Mouse (Mus musculus): ENCODE data around the gene Zmynd15. TPM values are rescaled to one million over a fixed set of nuclear protein-coding genes. Genes with fewer than 3 reads are reported as not detected.
"Not testable (repeated sequence)": the region's sequence is repeated elsewhere in the genome, so short reads cannot be mapped to it uniquely, and the experiment has no call there.

Gene Zmynd15
- polyA plus RNA-seq, 1 experiment from 2014 or later: 2.4 TPM

GRCm38 (mm10) chr11:70465211-70465610, 6.0 kb downstream of the Zmynd15 start:
- H3K4me3 ChIP-seq (ENCODE audit: inconsistent target): no peak overlapping the region
- 66% methylated on average over 16 of the region's 16 CpGs for WGBS (ENCODE audit: missing documents)
- no peaks in the 10 kb centered on the region for H3K36me3 ChIP-seq (ENCODE audit: inconsistent target)
- H3K79me2 ChIP-seq (ENCODE audit: inconsistent target): no peaks in the 10 kb centered on the region
- no peak overlapping the region for H3K27ac ChIP-seq

GRCm38 (mm10) chr11:70465824-70466223, 6.6 kb downstream of the Zmynd15 start:
- H3K79me2 ChIP-seq (ENCODE audit: inconsistent target): no peaks in the 10 kb centered on the region
- H3K27ac ChIP-seq: no peak overlapping the region
- no peak overlapping the region for H3K4me3 ChIP-seq (ENCODE audit: inconsistent target)
- 88% methylated on average over 11 of the region's 23 CpGs for WGBS (ENCODE audit: missing documents)
- no peaks in the 10 kb centered on the region for H3K36me3 ChIP-seq (ENCODE audit: inconsistent target)

- H3K79me2 ChIP-seq (ENCODE audit: inconsistent target): no peaks in the 10 kb centered on the region
- H3K27ac ChIP-seq: peak overlapping the region; percentile 74
- WGBS (ENCODE audit: missing documents): 70% methylated on average over 4 of the region's 5 CpGs
- no peaks in the 10 kb centered on the region for H3K36me3 ChIP-seq (ENCODE audit: inconsistent target)
- H3K4me3 ChIP-seq (ENCODE audit: inconsistent target): no peak overlapping the region
These were observed 8.8 kb downstream of the Zmynd15 start for GRCm38 (mm10) chr11:70467902-70468619.

GRCm38 (mm10) chr11:70469764-70470163, 10.5 kb downstream of the Zmynd15 start:
- Histone ChIP-seq H3K79me2 (ENCODE audit: inconsistent target) (no peaks in the 10 kb centered on the region), H3K36me3 (ENCODE audit: inconsistent target) (no peaks in the 10 kb centered on the region), H3K27ac (peak overlapping the region; percentile 74), H3K4me3 (ENCODE audit: inconsistent target) (no peak overlapping the region)
- WGBS (ENCODE audit: missing documents): 95% methylated on average over 3 of the region's 3 CpGs

- Histone ChIP-seq H3K27ac (peak overlapping the region; percentile 61), H3K4me3 (ENCODE audit: inconsistent target) (no peak overlapping the region), H3K36me3 (ENCODE audit: inconsistent target) (no peaks in the 10 kb centered on the region), H3K79me2 (ENCODE audit: inconsistent target) (no peaks in the 10 kb centered on the region)
These were observed 13.5 kb downstream of the Zmynd15 start for GRCm38 (mm10) chr11:70472716-70473115.

GRCm38 (mm10) chr11:70473291-70473690, 14.1 kb downstream of the Zmynd15 start:
- H3K79me2 ChIP-seq (ENCODE audit: inconsistent target); H3K36me3 ChIP-seq (ENCODE audit: inconsistent target); H3K4me3 ChIP-seq (ENCODE audit: inconsistent target): not testable (repeated sequence)
- peak overlapping the region; percentile 61 for H3K27ac ChIP-seq
- WGBS (ENCODE audit: missing documents): 93% methylated on average over 3 of the region's 5 CpGs

GRCm38 (mm10) chr11:70474872-70475534, 15.8 kb downstream of the Zmynd15 start:
- H3K4me3 ChIP-seq (ENCODE audit: inconsistent target): no peak overlapping the region
- H3K79me2 ChIP-seq (ENCODE audit: inconsistent target): no peaks in the 10 kb centered on the region
- H3K36me3 ChIP-seq (ENCODE audit: inconsistent target): no peaks in the 10 kb centered on the region
- WGBS (ENCODE audit: missing documents): 86% methylated on average over 12 of the region's 12 CpGs
- peak overlapping the region; percentile 4 for H3K27ac ChIP-seq

- 89% methylated on average over 2 of the region's 2 CpGs for WGBS (ENCODE audit: missing documents)
- H3K4me3 ChIP-seq (ENCODE audit: inconsistent target): no peak overlapping the region
- H3K36me3 ChIP-seq (ENCODE audit: inconsistent target): no peaks in the 10 kb centered on the region
- H3K79me2 ChIP-seq (ENCODE audit: inconsistent target): no peaks in the 10 kb centered on the region
- H3K27ac ChIP-seq: no peak overlapping the region
These were observed 26.3 kb downstream of the Zmynd15 start for GRCm38 (mm10) chr11:70485498-70485897.

GRCm38 (mm10) chr11:70487816-70488215, 28.6 kb downstream of the Zmynd15 start:
- Histone ChIP-seq H3K79me2 (ENCODE audit: inconsistent target) (no peaks in the 10 kb centered on the region), H3K27ac (no peak overlapping the region), H3K36me3 (ENCODE audit: inconsistent target) (no peaks in the 10 kb centered on the region), H3K4me3 (ENCODE audit: inconsistent target) (no peak overlapping the region)
- WGBS (ENCODE audit: missing documents): 92% methylated on average over 4 of the region's 4 CpGs

GRCm38 (mm10) chr11:70489138-70489537, 29.9 kb downstream of the Zmynd15 start:
- H3K36me3 ChIP-seq (ENCODE audit: inconsistent target): no peaks in the 10 kb centered on the region
- no peaks in the 10 kb centered on the region for H3K79me2 ChIP-seq (ENCODE audit: inconsistent target)
- H3K27ac ChIP-seq: peak overlapping the region; percentile 98
- no peak overlapping the region for H3K4me3 ChIP-seq (ENCODE audit: inconsistent target)
- 81% methylated on average over 3 of the region's 3 CpGs for WGBS (ENCODE audit: missing documents)

- Histone ChIP-seq H3K36me3 (ENCODE audit: inconsistent target) (no peaks in the 10 kb centered on the region), H3K79me2 (ENCODE audit: inconsistent target) (no peaks in the 10 kb centered on the region), H3K27ac (peak overlapping the region; percentile 98), H3K4me3 (ENCODE audit: inconsistent target) (no peak overlapping the region)
- WGBS (ENCODE audit: missing documents): 1% methylated on average over 6 of the region's 6 CpGs
These were observed 30.5 kb downstream of the Zmynd15 start for GRCm38 (mm10) chr11:70489684-70490083.

- Histone ChIP-seq H3K27ac (peak overlapping the region; percentile 41), H3K79me2 (ENCODE audit: inconsistent target) (no peaks in the 10 kb centered on the region), H3K4me3 (ENCODE audit: inconsistent target) (no peak overlapping the region), H3K36me3 (ENCODE audit: inconsistent target) (no peaks in the 10 kb centered on the region)
- WGBS (ENCODE audit: missing documents): 68% methylated on average over 13 of the region's 14 CpGs
These were observed 40.6 kb downstream of the Zmynd15 start for GRCm38 (mm10) chr11:70499566-70500475.

- WGBS (ENCODE audit: missing documents): 100% methylated on average over 1 of the region's 1 CpGs
- Histone ChIP-seq H3K4me3 (ENCODE audit: inconsistent target) (no peak overlapping the region), H3K79me2 (ENCODE audit: inconsistent target) (no peaks in the 10 kb centered on the region), H3K27ac (no peak overlapping the region), H3K36me3 (ENCODE audit: inconsistent target) (no peaks in the 10 kb centered on the region)
These were observed 41.2 kb downstream of the Zmynd15 start for GRCm38 (mm10) chr11:70500476-70500812.

- Histone ChIP-seq H3K27ac (no peak overlapping the region), H3K79me2 (ENCODE audit: inconsistent target) (no peaks in the 10 kb centered on the region), H3K36me3 (ENCODE audit: inconsistent target) (no peaks in the 10 kb centered on the region), H3K4me3 (ENCODE audit: inconsistent target) (no peak overlapping the region)
- 94% methylated on average over 3 of the region's 3 CpGs for WGBS (ENCODE audit: missing documents)
These were observed 42.8 kb downstream of the Zmynd15 start for GRCm38 (mm10) chr11:70502018-70502417.

- no peaks in the 10 kb centered on the region for H3K36me3 ChIP-seq (ENCODE audit: inconsistent target)
- H3K79me2 ChIP-seq (ENCODE audit: inconsistent target): no peaks in the 10 kb centered on the region
- H3K27ac ChIP-seq: no peak within 1 kb of the TSS
- H3K4me3 ChIP-seq (ENCODE audit: inconsistent target): no peak within 1 kb of the TSS
- 70% methylated on average over 9 of the region's 9 CpGs for WGBS (ENCODE audit: missing documents)
These were observed 45.7 kb downstream of the Zmynd15 start, which contains the start of gene Tm4sf5 for GRCm38 (mm10) chr11:70504970-70505369. Gene Tm4sf5 (plus strand): TSS chr11:70505244.

Measured in macrophage (primary cell).